Mouse (Mus musculus) intestine, embryonic 14.5 days (tissue): Measurements from ENCODE around the gene Inpp5a. TPM values are rescaled to one million over a fixed set of nuclear protein-coding genes. Genes with fewer than 3 reads are reported as not detected.

Experiments
- ATAC-seq: fragments of 200-750 bp; cut with Nextera tagmentation; replicated peaks from 2 replicates; pipeline ENCODE4 v1.8.0; 2017; ENCODE audit warnings: low read depth, moderate number of reproducible peaks, moderate TSS enrichment, moderate library complexity; ENCODE audit not compliant: low FRiP score, low TSS enrichment
- DNase-seq: peaks from one replicate; pipeline ENCODE4 v3.0.0-alpha.2; 2018; ENCODE audit warnings: low spot score
- H3K27ac ChIP-seq: fragments of 300-500 bp; sonication (generic); 2 replicates; pipeline ENCODE4 v1.5.1; 2014; ENCODE audit warnings: low read depth, mild to moderate bottlenecking, control low read depth
- H3K27me3 ChIP-seq: fragments of 300-500 bp; sonication (generic); replicated peaks from 2 replicates; pipeline ENCODE4 v1.6.1; 2014; ENCODE audit warnings: low read length, control low read depth; ENCODE audit not compliant: control insufficient read depth, insufficient read depth
- H3K36me3 ChIP-seq: fragments of 300-500 bp; sonication (generic); 2 replicates; pipeline ENCODE4 v1.6.1; 2014; ENCODE audit warnings: low read length, control low read depth; ENCODE audit not compliant: control insufficient read depth, insufficient read depth
- H3K4me1 ChIP-seq: fragments of 300-500 bp; sonication (generic); replicated peaks from 2 replicates; pipeline ENCODE4 v1.6.1; 2014; ENCODE audit warnings: low read length, control low read depth, mixed read lengths; ENCODE audit not compliant: control insufficient read depth, insufficient read depth
- H3K4me2 ChIP-seq: fragments of 300-500 bp; sonication (generic); 2 replicates; pipeline ENCODE4 v1.6.1; 2014; ENCODE audit warnings: low read length
- H3K4me3 ChIP-seq: fragments of 300-500 bp; sonication (generic); 2 replicates; pipeline ENCODE4 v1.5.1; 2014; ENCODE audit warnings: low read depth, low read length, control low read depth, mixed read lengths
- H3K9ac ChIP-seq: fragments of 300-500 bp; sonication (generic); 2 replicates; pipeline ENCODE4 v1.6.1; 2014; ENCODE audit warnings: mild to moderate bottlenecking, low read length
- H3K9me3 ChIP-seq: fragments of 300-500 bp; sonication (generic); 2 replicates; pipeline ENCODE4 v1.6.1; 2016; ENCODE audit warnings: low read length, control low read depth; ENCODE audit not compliant: control insufficient read depth
- WGBS: fragments of 180-500 bp; shearing (Covaris S2); extraction: QIAGEN DNeasy Blood & Tissue Kit; methylation state at CpG from one replicate; pipeline ENCODE4 v1.1.7; 2014; 5-methylcytosine and 5-hydroxymethylcytosine counted together
- polyA plus RNA-seq: library from polyadenylated mRNA; unstranded; fragments of >200 nt; fragmentation: Nextera tagmentation; extraction: Ambion mirVana; gene quantifications from 2 replicates; pipeline ENCODE4 v1.2.1, GENCODE M21; 2014

Inpp5a gene
- polyA plus RNA-seq, 1 experiment from 2014 or later: 49.8 TPM

DNA sequence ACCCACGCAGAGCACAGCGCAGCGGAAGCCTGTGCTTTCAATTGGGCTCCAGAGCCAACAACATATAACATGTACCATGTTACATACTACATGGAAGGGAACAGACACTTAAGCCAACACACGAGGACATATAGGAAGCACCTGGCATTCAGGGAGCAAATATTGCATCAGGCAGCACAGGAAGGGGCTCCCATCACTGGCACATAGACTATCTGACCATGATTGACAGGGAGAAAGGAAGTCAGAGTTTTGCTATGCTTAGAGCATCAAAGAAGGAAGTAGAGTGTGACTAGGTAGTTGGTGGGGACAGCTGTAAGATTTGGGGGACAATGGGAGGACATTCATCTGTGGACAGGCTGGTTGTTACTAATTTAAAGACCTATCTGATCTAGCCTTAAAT lies 103.4 kb downstream of the Inpp5a start:
- Histone ChIP-seq H3K9me3 (no peaks in the 10 kb centered on the region), H3K4me3 (no peak overlapping the region), H3K9ac (no peak overlapping the region), H3K27ac (no peak overlapping the region), H3K4me2 (no peak overlapping the region), H3K4me1 (no peaks in the 10 kb centered on the region), H3K36me3 (no peaks in the 10 kb centered on the region), H3K27me3 (no peaks in the 10 kb centered on the region)
- ATAC-seq: no peak
- 88% methylated on average over 4 of the region's 4 CpGs for WGBS
- no peak for DNase-seq

DNA sequence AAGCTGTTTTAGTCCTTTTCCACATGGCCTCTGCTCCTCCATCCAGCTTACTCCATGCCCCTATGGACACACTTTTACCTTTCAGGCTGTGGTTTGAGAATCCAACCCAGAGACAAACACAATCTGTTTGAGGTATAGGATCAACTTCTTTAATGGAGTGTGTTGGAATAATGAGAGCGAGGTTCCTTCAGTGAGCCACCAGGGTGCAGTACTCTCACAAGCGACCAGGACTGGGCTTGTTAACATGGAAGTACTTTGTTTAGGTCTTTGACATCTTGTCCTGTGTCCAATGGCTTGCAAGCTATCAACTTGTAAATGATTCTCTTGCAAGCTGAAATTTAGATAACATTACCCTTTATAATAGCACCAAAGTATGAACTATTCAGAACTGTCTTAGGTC lies 104.0 kb downstream of the Inpp5a start:
- 57% methylated on average over 2 of the region's 2 CpGs for WGBS
- H3K36me3 ChIP-seq: no peaks in the 10 kb centered on the region

DNA sequence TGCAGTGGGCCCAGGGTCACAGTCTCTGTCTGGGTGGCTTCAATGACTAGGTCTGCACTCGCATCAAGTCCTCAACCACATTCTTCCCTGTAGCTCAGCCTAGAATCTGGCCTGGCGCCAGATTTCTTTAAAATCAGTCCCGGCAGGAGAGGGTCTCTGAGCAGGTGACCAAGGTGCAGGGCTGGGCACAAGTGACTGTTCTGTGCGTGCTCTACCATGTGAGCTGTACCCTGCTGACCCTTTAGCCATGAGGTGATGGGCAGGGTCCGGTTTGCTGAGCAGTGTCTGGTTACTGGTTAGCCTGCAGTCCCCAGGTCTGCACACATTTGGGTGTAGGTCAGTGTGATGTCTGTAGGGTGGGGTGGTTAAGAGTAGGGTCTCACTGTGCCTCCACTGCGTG lies 106.9 kb downstream of the Inpp5a start:
- no peak overlapping the region for H3K4me2 ChIP-seq
- H3K36me3 ChIP-seq: no peaks in the 10 kb centered on the region
- H3K27ac ChIP-seq: no peak overlapping the region
- no peak overlapping the region for H3K4me3 ChIP-seq
- DNase-seq: no peak
- no peaks in the 10 kb centered on the region for H3K27me3 ChIP-seq
- H3K9me3 ChIP-seq: no peaks in the 10 kb centered on the region
- no peak for ATAC-seq
- WGBS: 68% methylated on average over 6 of the region's 6 CpGs
- no peak overlapping the region for H3K9ac ChIP-seq
- no peaks in the 10 kb centered on the region for H3K4me1 ChIP-seq

More for the DNA sequence above, 104.0 kb downstream of the Inpp5a start:
- Histone ChIP-seq H3K9ac (no peak overlapping the region), H3K9me3 (no peaks in the 10 kb centered on the region), H3K4me1 (no peaks in the 10 kb centered on the region), H3K4me2 (no peak overlapping the region), H3K27ac (no peak overlapping the region), H3K27me3 (no peaks in the 10 kb centered on the region), H3K4me3 (no peak overlapping the region)
- ATAC-seq (no peak), DNase-seq (no peak)

DNA sequence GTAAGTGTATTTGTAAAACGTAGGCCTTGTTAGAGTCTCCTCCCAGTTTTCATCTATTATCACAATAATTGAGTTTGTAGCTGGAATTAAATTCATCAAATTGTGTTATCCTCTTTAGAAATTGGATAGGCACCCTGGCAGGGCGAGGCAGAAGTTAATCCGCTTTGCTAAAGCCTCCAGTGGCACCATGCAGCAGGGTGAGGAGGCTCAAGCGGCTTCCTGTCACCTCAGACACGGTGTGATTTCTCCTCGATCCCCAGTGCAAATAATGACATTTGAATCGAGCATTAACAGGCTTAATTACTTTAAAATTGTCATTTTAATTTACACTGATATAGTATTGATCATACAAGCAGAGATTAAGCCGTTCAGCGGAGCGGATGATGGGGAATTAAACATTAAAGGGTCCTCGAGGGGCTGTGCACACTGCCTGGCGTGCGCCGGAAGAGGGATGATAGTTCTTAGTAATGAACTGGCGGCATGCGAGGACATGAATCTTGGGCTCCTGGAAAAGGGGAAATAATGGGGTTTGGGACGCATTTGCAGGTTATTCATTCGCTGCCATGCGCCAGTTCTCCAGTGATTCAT lies 109.2 kb downstream of the Inpp5a start:
- DNase-seq: no peak
- H3K4me1 ChIP-seq: no peaks in the 10 kb centered on the region
- H3K4me3 ChIP-seq: no peak overlapping the region
- no peak overlapping the region for H3K9ac ChIP-seq
- no peaks in the 10 kb centered on the region for H3K9me3 ChIP-seq
- no peak overlapping the region for H3K27ac ChIP-seq
- 74% methylated on average over 19 of the region's 19 CpGs for WGBS
- ATAC-seq: no peak
- no peak overlapping the region for H3K4me2 ChIP-seq
- no peaks in the 10 kb centered on the region for H3K36me3 ChIP-seq
- H3K27me3 ChIP-seq: no peaks in the 10 kb centered on the region

DNA sequence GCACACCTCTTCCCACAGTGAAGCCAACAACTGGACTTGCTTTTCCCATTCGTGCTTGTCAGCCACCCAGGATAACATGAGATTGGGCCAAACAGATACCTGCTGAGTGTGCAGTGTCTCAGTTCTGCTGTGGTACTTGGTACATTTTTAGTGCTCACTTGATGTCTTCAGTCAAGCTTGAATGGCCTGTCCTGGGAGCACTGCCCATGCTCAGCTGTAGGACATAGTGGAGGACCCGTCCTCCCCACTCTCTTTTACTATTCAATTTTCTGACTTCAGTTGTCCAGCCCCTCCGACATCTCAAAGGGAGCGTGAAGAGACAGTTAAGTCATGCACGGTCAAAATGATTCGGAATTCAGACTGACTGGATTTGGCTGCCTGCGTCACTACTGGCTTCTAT lies 115.2 kb downstream of the Inpp5a start:
- 88% methylated on average over 7 of the region's 7 CpGs for WGBS
- no peak for DNase-seq

DNA sequence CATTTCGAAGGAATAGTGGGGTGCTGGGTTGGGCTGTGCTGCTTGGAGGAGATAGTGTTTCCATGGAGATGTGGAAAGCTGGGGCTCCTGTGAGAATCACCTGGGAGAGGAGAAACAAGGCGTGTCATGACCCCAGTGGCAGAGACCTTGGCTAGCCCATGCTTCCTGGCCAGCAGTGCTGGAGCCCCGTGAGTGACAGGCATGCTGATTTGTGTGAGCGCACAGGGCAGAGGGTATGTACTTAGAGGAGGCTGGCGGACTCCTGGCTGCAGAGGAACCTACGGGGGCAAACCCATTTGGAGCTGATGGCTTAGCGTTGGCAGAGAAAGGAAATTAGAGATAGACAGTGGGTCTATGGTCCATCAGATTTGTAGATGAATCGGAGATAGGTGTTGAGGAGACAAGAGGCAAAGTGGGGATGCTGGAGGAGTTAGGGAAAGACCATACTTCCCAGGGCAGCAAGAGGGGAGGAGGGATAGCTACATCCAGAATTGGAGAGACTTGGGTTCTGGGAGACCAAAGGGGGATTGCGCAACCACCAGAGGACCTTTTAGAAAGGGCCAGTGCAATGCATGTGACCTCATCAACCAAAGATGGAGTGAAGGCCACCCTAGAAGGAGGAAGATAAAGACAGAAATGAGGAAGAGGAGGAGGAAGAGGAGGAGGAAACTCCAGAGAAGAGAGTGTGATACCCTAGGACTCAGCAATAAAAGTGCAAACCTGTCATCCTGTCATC lies 117.9 kb downstream of the Inpp5a start:
- no peak for ATAC-seq
- H3K4me2 ChIP-seq: no peak overlapping the region
- H3K9ac ChIP-seq: no peak overlapping the region
- no peak overlapping the region for H3K4me3 ChIP-seq
- H3K27ac ChIP-seq: no peak overlapping the region
- no peaks in the 10 kb centered on the region for H3K4me1 ChIP-seq
- no peak for DNase-seq
- no peaks in the 10 kb centered on the region for H3K9me3 ChIP-seq
- no peaks in the 10 kb centered on the region for H3K27me3 ChIP-seq
- 66% methylated on average over 9 of the region's 9 CpGs for WGBS
- H3K36me3 ChIP-seq: no peaks in the 10 kb centered on the region; the same call in 1 of the 2 replicates

More for the DNA sequence above, 115.2 kb downstream of the Inpp5a start:
- H3K4me1 ChIP-seq: no peaks in the 10 kb centered on the region
- no peak overlapping the region for H3K4me2 ChIP-seq
- no peak overlapping the region for H3K4me3 ChIP-seq
- no peaks in the 10 kb centered on the region for H3K9me3 ChIP-seq
- H3K27me3 ChIP-seq: no peaks in the 10 kb centered on the region
- ATAC-seq: no peak
- H3K9ac ChIP-seq: no peak overlapping the region
- H3K27ac ChIP-seq: no peak overlapping the region
- H3K36me3 ChIP-seq: no peaks in the 10 kb centered on the region

DNA sequence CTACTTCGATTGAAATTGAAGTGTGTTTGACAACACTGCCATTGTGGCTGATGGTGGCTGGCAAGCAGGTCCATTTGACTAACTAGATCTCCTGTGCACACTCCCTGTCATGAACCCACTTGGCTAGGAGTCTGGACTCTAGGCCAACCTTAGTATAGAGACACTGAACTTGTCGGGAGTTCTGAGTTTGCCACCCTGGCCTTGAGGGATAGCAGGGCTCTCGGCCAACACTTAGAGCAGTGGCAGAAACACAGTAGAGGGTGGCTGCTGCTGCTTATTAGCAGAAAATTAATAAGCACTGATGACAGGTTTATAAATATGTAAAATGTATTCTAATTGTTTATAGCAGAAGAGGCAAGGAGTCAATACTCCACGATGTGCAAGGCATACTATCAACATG lies 120.0 kb downstream of the Inpp5a start:
- 79% methylated on average over 4 of the region's 4 CpGs for WGBS
- no peak overlapping the region for H3K4me2 ChIP-seq
- no peak overlapping the region for H3K9ac ChIP-seq
- peaks cover 5% of the 10 kb centered on the region; the same call in 1 of the 2 replicates for H3K36me3 ChIP-seq
- no peaks in the 10 kb centered on the region for H3K9me3 ChIP-seq
- DNase-seq (no peak), ATAC-seq (no peak)
- H3K27me3 ChIP-seq: no peaks in the 10 kb centered on the region
- no peak overlapping the region for H3K27ac ChIP-seq
- H3K4me3 ChIP-seq: no peak overlapping the region
- H3K4me1 ChIP-seq: no peaks in the 10 kb centered on the region

DNA sequence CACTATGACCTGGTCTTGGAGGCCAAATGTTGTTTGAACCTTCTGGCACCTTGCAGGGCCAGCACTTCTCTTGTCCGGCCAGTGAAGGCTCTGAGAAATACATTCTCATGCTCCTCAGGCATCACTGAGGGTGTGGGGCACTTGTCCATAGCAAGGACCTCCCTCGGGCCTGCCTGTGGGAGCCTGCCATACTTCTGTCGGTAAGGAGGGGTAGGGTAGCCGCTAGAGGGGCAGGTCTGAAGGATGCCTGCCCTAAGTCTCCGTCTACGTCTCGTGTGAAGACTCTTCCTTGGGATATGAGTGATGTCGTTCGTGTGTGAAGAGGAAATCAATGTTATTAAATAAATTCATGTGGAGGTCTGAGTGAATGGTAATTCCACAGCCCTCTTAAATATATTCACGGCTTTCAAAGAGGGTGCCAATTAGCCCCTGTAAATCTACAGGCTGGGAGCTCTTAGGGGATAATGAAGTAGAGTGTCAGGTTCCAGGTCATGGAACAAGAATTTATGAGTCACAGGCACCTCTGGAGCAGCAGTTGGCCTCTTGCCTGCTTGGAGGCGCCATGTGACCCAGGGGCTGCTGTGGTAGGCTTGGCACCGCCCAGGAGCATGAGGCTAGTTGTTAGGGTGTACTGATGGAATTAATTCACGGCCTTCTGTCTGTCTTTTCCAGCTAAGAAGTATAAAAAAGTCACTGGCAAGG lies 127.2 kb downstream of the Inpp5a start:
- H3K27me3 ChIP-seq: no peaks in the 10 kb centered on the region
- peaks cover 20% of the 10 kb centered on the region for H3K36me3 ChIP-seq
- ATAC-seq: no peak
- no peak overlapping the region for H3K4me2 ChIP-seq
- H3K4me1 ChIP-seq: no peaks in the 10 kb centered on the region
- no peak overlapping the region for H3K9ac ChIP-seq
- no peak overlapping the region for H3K4me3 ChIP-seq
- H3K27ac ChIP-seq: no peak overlapping the region
- no peak for DNase-seq
- 76% methylated on average over 13 of the region's 13 CpGs for WGBS
- no peaks in the 10 kb centered on the region for H3K9me3 ChIP-seq
